In genomic region chr11:67655236-67655959, GRCm38 (mm10) we compare ENCODE assay signal across 11 mouse cellular contexts. TPM values are rescaled to one million over a fixed set of nuclear protein-coding genes. Genes with fewer than 3 reads are reported as not detected.
DNase-seq lines count a peak whose midpoint lies in the region; ATAC-seq and TF ChIP-seq lines count a peak whose summit lies in the region.
"Had no signal": no experiment of that assay in that cellular context is flagged by ENCODE, and none has a peak within 500 bp of the region (broad histone marks: within the 10 kb centered on the region; RNA-seq: fewer than 3 reads in every experiment).

No protein-coding gene starts in this region.

- peak; percentile 38 for DNase-seq in heart, postnatal 4 days
- no peak for DNase-seq in heart, postnatal 36 days
- peak; percentile 36 for DNase-seq in Muller cell, postnatal 12 days (ENCODE audit: inconsistent ontology term)
- DNase-seq in gastrocnemius, adult 8-10 months (ENCODE audit: low spot score in 2 of 2): peak; percentile 50 to 75
- DNase-seq in thymus, postnatal 36 days: no peak
- DNase-seq: kidney, adult 11 months; lung, adult 2 months had no signal

- H3K36me3 ChIP-seq in intestine, postnatal 0 days (ENCODE audit: control insufficient read depth, insufficient read depth): no peaks in the 10 kb centered on the region; the same call in 1 of the 2 replicates

- intact Hi-C loops in heart, postnatal 36 days (cut with DNase I): loop anchor here (5.0 kb wide), 1 partner anchor 157 kb away; no protein-coding TSS in a partner anchor

- H3K4me3 ChIP-seq in intestine, postnatal 0 days (ENCODE audit: low read depth, low read length): no peak overlapping the region

- H3K4me1 ChIP-seq in intestine, postnatal 0 days (replicated peaks; ENCODE audit: control insufficient read depth, insufficient read depth, low read length): no peaks in the 10 kb centered on the region

- no peaks in the 10 kb centered on the region for H3K9me3 ChIP-seq in intestine, postnatal 0 days (ENCODE audit: control insufficient read depth)

- no peak overlapping the region for H3K27ac ChIP-seq in intestine, postnatal 0 days (ENCODE audit: low read depth, low read length)

- no peaks in the 10 kb centered on the region for H3K27me3 ChIP-seq in intestine, postnatal 0 days (replicated peaks; ENCODE audit: control insufficient read depth, insufficient read depth, low read length)

- ATAC-seq in cerebellum, adult (ENCODE audit: insufficient number of reproducible peaks, low FRiP score, low TSS enrichment): peak; percentile 34
- ATAC-seq in intestine, postnatal 0 days: no peak
- no peak for ATAC-seq in inflammation-experienced regulatory T-cells, adult 6 months
- ATAC-seq: activated CD4-positive, CD25-positive, alpha-beta regulatory T cell, adult 4 months had no signal

- no peak for TF ChIP-seq CTCF in intestine, postnatal 0 days (IDR thresholded peaks at IDR 0.05; ENCODE audit: low read depth)

- no peak overlapping the region for H3K9ac ChIP-seq in intestine, postnatal 0 days (ENCODE audit: low read depth, low read length)

- 76% methylated on average over 17 of the region's 17 CpGs for WGBS in intestine, postnatal 0 days

- H3K4me2 ChIP-seq in intestine, postnatal 0 days (replicated peaks; ENCODE audit: low read depth): no peak overlapping the region

RNA-seq across cellular contexts. Expression of gene Rcvrn, which starts 39.7 kb away (rescaled TPM):
- total RNA-seq in heart, postnatal 4 days (2021): under 1 TPM in 1 of 2 experiments, not detected in 1; 0.26 TPM
- total RNA-seq in heart, postnatal 36 days (2021): not detected
- total RNA-seq in gastrocnemius, adult 8-10 months (2022): under 1 TPM in 1 of 4 experiments, not detected in 3; 0.24 TPM
- polyA plus RNA-seq in intestine, postnatal 0 days (2015; fragmentation: Nextera tagmentation; extraction: Ambion mirVana): not detected in 2 replicates
- not detected for polyA plus RNA-seq in inflammation-experienced regulatory T-cells, adult 6 months (2017; shearing (Covaris generic))
- polyA plus RNA-seq: activated CD4-positive, CD25-positive, alpha-beta regulatory T cell, adult 4 months had no signal

Comparison
In these comparisons a context has a peak if more than half of its experiments do, and no peak if none do; other contexts are left out.
1. DNase-seq: peak in heart, postnatal 4 days (single experiment), Muller cell, postnatal 12 days (single experiment) and gastrocnemius, adult 8-10 months (2 of 2); none in heart, postnatal 36 days (0 of 2) and thymus, postnatal 36 days (0 of 2).